Mouse (Mus musculus): ENCODE measurements around the gene Dnmt3a. TPM values are rescaled to one million over a fixed set of nuclear protein-coding genes. Genes with fewer than 3 reads are reported as not detected.

Gene Dnmt3a
- polyA plus RNA-seq, 1 experiment from 2014 or later: 56.5 TPM

- ATAC-seq (ENCODE audit: low FRiP score): no peak
- H3K4me3 ChIP-seq (ENCODE audit: low read depth, low read length): no peak overlapping the region
- H3K36me3 ChIP-seq (ENCODE audit: control insufficient read depth, insufficient read depth, low read length): 0 out of 2 replicates have a peak, but pooled peaks cover 2% of the 10 kb centered on the region
- no peak for DNase-seq (ENCODE audit: low spot score, missing footprints)
- H3K9ac ChIP-seq (ENCODE audit: low read length): no peak overlapping the region
- peaks cover 6% of the 10 kb centered on the region; the same call in 1 of the 2 replicates for H3K4me1 ChIP-seq (ENCODE audit: control insufficient read depth, insufficient read depth, low read length)
- H3K9me3 ChIP-seq (ENCODE audit: control insufficient read depth, low read length): no peaks in the 10 kb centered on the region
- 88% methylated on average over 7 of the region's 7 CpGs for WGBS
- H3K27me3 ChIP-seq (ENCODE audit: control insufficient read depth, insufficient read depth, low read length): no peaks in the 10 kb centered on the region
- H3K4me2 ChIP-seq: no peak overlapping the region
- no peak overlapping the region for H3K27ac ChIP-seq (ENCODE audit: low read depth, low read length)
Observed at GRCm38 (mm10) chr12:3868676-3869458, 63.1 kb downstream of the Dnmt3a start.

GRCm38 (mm10) chr12:3870024-3870423, 64.2 kb downstream of the Dnmt3a start:
- 95% methylated on average over 5 of the region's 5 CpGs for WGBS
- Histone ChIP-seq H3K4me1 (ENCODE audit: control insufficient read depth, insufficient read depth, low read length) (peaks cover 6% of the 10 kb centered on the region; the same call in 1 of the 2 replicates), H3K36me3 (ENCODE audit: control insufficient read depth, insufficient read depth, low read length) (0 out of 2 replicates have a peak, but pooled peaks cover 2% of the 10 kb centered on the region), H3K4me2 (no peak overlapping the region), H3K9ac (ENCODE audit: low read length) (no peak overlapping the region), H3K27me3 (ENCODE audit: control insufficient read depth, insufficient read depth, low read length) (no peaks in the 10 kb centered on the region), H3K9me3 (ENCODE audit: control insufficient read depth, low read length) (no peaks in the 10 kb centered on the region), H3K4me3 (ENCODE audit: low read depth, low read length) (no peak overlapping the region), H3K27ac (ENCODE audit: low read depth, low read length) (no peak overlapping the region)
- no peak for DNase-seq (ENCODE audit: low spot score, missing footprints)
- ATAC-seq (ENCODE audit: low FRiP score): no peak

GRCm38 (mm10) chr12:3870859-3871462, 65.2 kb downstream of the Dnmt3a start:
- Histone ChIP-seq H3K9ac (ENCODE audit: low read length) (no peak overlapping the region), H3K27me3 (ENCODE audit: control insufficient read depth, insufficient read depth, low read length) (no peaks in the 10 kb centered on the region), H3K27ac (ENCODE audit: low read depth, low read length) (no peak overlapping the region), H3K9me3 (ENCODE audit: control insufficient read depth, low read length) (no peaks in the 10 kb centered on the region), H3K4me2 (peak overlapping the region; percentile 25), H3K4me3 (ENCODE audit: low read depth, low read length) (no peak overlapping the region), H3K4me1 (ENCODE audit: control insufficient read depth, insufficient read depth, low read length) (peaks cover 6% of the 10 kb centered on the region; the same call in 1 of the 2 replicates), H3K36me3 (ENCODE audit: control insufficient read depth, insufficient read depth, low read length) (0 out of 2 replicates have a peak, but pooled peaks cover 2% of the 10 kb centered on the region)
- WGBS: 9% methylated on average over 19 of the region's 19 CpGs
- no peak for DNase-seq (ENCODE audit: low spot score, missing footprints)
- peak; percentile 75 for ATAC-seq (ENCODE audit: low FRiP score)

- Histone ChIP-seq H3K27me3 (ENCODE audit: control insufficient read depth, insufficient read depth, low read length) (no peaks in the 10 kb centered on the region), H3K36me3 (ENCODE audit: control insufficient read depth, insufficient read depth, low read length) (0 out of 2 replicates have a peak, but pooled peaks cover 2% of the 10 kb centered on the region), H3K27ac (ENCODE audit: low read depth, low read length) (no peak overlapping the region), H3K4me3 (ENCODE audit: low read depth, low read length) (no peak overlapping the region), H3K4me2 (no peak overlapping the region), H3K4me1 (ENCODE audit: control insufficient read depth, insufficient read depth, low read length) (peaks cover 6% of the 10 kb centered on the region; the same call in 1 of the 2 replicates), H3K9me3 (ENCODE audit: control insufficient read depth, low read length) (no peaks in the 10 kb centered on the region), H3K9ac (ENCODE audit: low read length) (no peak overlapping the region)
- peak; percentile 92 for DNase-seq (ENCODE audit: low spot score, missing footprints)
- ATAC-seq (ENCODE audit: low FRiP score): peak; percentile 66
- 30% methylated on average over 15 of the region's 15 CpGs for WGBS
Observed at GRCm38 (mm10) chr12:3871637-3872036, 65.8 kb downstream of the Dnmt3a start.

- H3K27me3 ChIP-seq (ENCODE audit: control insufficient read depth, insufficient read depth, low read length): no peaks in the 10 kb centered on the region
- peaks cover 6% of the 10 kb centered on the region; the same call in 1 of the 2 replicates for H3K4me1 ChIP-seq (ENCODE audit: control insufficient read depth, insufficient read depth, low read length)
- no peaks in the 10 kb centered on the region for H3K9me3 ChIP-seq (ENCODE audit: control insufficient read depth, low read length)
- H3K9ac ChIP-seq (ENCODE audit: low read length): no peak overlapping the region
- 74% methylated on average over 9 of the region's 9 CpGs for WGBS
- no peak for ATAC-seq (ENCODE audit: low FRiP score)
- no peak for DNase-seq (ENCODE audit: low spot score, missing footprints)
- no peak overlapping the region for H3K4me3 ChIP-seq (ENCODE audit: low read depth, low read length)
- no peak overlapping the region for H3K4me2 ChIP-seq
- 0 out of 2 replicates have a peak, but pooled peaks cover 2% of the 10 kb centered on the region for H3K36me3 ChIP-seq (ENCODE audit: control insufficient read depth, insufficient read depth, low read length)
- no peak overlapping the region for H3K27ac ChIP-seq (ENCODE audit: low read depth, low read length)
Observed at GRCm38 (mm10) chr12:3872410-3873230, 66.8 kb downstream of the Dnmt3a start.

GRCm38 (mm10) chr12:3875474-3875873, 69.7 kb downstream of the Dnmt3a start:
- peaks cover 6% of the 10 kb centered on the region; the same call in 1 of the 2 replicates for H3K4me1 ChIP-seq (ENCODE audit: control insufficient read depth, insufficient read depth, low read length)
- no peak overlapping the region for H3K4me3 ChIP-seq (ENCODE audit: low read depth, low read length)
- no peak for DNase-seq (ENCODE audit: low spot score, missing footprints)
- ATAC-seq (ENCODE audit: low FRiP score): no peak
- H3K27me3 ChIP-seq (ENCODE audit: control insufficient read depth, insufficient read depth, low read length): no peaks in the 10 kb centered on the region
- no peaks in the 10 kb centered on the region for H3K9me3 ChIP-seq (ENCODE audit: control insufficient read depth, low read length)
- H3K4me2 ChIP-seq: no peak overlapping the region
- no peak overlapping the region for H3K27ac ChIP-seq (ENCODE audit: low read depth, low read length)
- no peak overlapping the region for H3K9ac ChIP-seq (ENCODE audit: low read length)
- H3K36me3 ChIP-seq (ENCODE audit: control insufficient read depth, insufficient read depth, low read length): no peaks in the 10 kb centered on the region

GRCm38 (mm10) chr12:3877376-3877775, 71.6 kb downstream of the Dnmt3a start:
- no peak for DNase-seq (ENCODE audit: low spot score, missing footprints)
- ATAC-seq (ENCODE audit: low FRiP score): no peak
- H3K4me1 ChIP-seq (ENCODE audit: control insufficient read depth, insufficient read depth, low read length): no peaks in the 10 kb centered on the region
- WGBS: 80% methylated on average over 4 of the region's 4 CpGs
- H3K36me3 ChIP-seq (ENCODE audit: control insufficient read depth, insufficient read depth, low read length): no peaks in the 10 kb centered on the region
- H3K9ac ChIP-seq (ENCODE audit: low read length): no peak overlapping the region
- H3K27ac ChIP-seq (ENCODE audit: low read depth, low read length): no peak overlapping the region
- no peaks in the 10 kb centered on the region for H3K27me3 ChIP-seq (ENCODE audit: control insufficient read depth, insufficient read depth, low read length)
- H3K4me2 ChIP-seq: no peak overlapping the region
- H3K9me3 ChIP-seq (ENCODE audit: control insufficient read depth, low read length): no peaks in the 10 kb centered on the region
- H3K4me3 ChIP-seq (ENCODE audit: low read depth, low read length): no peak overlapping the region

GRCm38 (mm10) chr12:3881474-3881873, 75.7 kb downstream of the Dnmt3a start:
- 93% methylated on average over 3 of the region's 3 CpGs for WGBS
- Histone ChIP-seq H3K27me3 (ENCODE audit: control insufficient read depth, insufficient read depth, low read length) (no peaks in the 10 kb centered on the region), H3K4me2 (no peak overlapping the region), H3K4me3 (ENCODE audit: low read depth, low read length) (no peak overlapping the region), H3K36me3 (ENCODE audit: control insufficient read depth, insufficient read depth, low read length) (no peaks in the 10 kb centered on the region), H3K4me1 (ENCODE audit: control insufficient read depth, insufficient read depth, low read length) (peaks cover 19% of the 10 kb centered on the region), H3K27ac (ENCODE audit: low read depth, low read length) (no peak overlapping the region), H3K9ac (ENCODE audit: low read length) (no peak overlapping the region), H3K9me3 (ENCODE audit: control insufficient read depth, low read length) (no peaks in the 10 kb centered on the region)
- DNase-seq (ENCODE audit: low spot score, missing footprints): no peak
- no peak for ATAC-seq (ENCODE audit: low FRiP score)

Data from midbrain, embryonic 11.5 days (tissue).